Mouse (Mus musculus): Measurements from ENCODE around the gene Ttc23.

Ttc23 gene

DNA sequence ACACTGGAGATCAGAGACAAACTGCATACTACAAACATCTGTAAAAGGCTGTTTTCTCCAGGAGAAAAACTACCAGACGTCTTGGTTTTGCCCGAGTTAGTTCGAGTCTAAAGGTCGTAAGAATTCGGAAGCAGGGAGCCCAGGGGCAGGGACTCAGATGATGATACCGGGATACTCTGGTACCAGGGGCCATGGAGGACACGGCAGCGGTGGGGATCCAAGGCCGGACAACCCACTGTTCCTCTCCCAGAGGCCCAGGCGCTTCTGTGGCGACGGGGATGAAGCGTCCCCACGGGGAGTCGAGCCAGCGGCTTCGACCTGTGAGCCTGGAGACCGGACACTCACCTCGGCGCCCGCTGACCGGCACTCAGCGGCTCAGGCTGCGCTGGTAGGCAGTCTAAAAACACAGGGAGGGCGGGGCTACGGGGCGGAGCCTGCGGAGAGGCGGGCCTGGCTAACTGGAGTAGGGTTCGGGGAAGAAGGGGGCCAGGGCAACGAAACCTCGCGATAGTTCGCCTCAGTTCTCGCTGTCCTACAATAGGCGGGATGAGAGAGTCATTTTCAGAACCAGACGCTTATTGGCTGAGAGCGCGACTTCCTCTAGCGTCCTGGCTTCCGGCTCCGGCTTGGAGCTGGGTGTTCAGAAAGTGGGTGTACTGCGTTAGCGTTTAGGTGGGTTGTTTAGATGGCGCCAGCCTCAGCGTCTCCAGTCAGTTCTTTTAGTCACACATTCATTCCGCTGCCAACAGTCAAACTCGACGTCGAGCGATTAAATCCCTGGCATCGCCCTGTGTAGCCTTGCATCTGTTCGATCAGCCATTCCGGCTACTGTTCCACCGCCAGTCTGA lies 2.2 kb upstream of the Ttc23 start, which contains the start of gene Lrrc28:
Gene Lrrc28 (minus strand): TSS at position 436 of the 848 bp plus-strand sequence.
- ATAC-seq (ENCODE audit: low TSS enrichment), result peak; percentile 96

DNA sequence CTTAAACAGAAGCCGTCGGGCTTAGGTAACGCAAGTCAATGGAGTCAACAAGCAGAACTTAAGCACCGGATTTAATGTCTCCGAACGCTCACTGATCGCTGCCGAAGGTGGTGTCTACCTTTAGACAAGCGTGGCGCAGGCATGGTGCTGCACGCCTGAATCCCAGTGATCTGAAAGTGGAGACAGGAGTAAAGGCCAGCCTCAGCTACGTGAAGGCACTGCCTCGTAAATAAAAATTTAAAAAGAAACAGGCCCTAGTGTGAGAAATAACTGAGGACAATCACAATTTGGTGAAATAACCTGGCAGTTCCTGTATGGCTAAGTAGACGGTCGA lies 1.6 kb upstream of the Ttc23 start:
- ATAC-seq (ENCODE audit: low TSS enrichment), result peak; percentile 12; the same call in 1 of the 2 replicates

DNA sequence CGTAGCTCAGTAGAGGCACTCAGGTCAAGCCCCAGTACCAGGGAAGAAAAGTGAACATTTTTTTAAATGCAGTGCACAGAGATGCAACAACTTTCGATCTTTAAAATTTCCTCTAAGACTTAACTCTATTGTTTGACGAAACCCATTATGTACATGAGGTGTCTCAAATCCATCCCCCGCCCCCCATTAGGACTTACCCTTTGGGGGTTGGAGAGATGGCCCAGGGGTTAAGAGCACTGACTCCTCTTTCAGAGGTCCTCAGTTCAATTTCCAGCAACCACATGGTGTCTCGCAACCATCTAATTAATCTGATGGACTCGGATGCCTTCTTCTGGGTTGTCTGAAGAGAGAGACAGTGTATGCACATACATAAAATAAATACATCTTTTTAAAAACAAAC lies 1.1 kb upstream of the Ttc23 start:
- ATAC-seq (ENCODE audit: low TSS enrichment), result no peak

DNA sequence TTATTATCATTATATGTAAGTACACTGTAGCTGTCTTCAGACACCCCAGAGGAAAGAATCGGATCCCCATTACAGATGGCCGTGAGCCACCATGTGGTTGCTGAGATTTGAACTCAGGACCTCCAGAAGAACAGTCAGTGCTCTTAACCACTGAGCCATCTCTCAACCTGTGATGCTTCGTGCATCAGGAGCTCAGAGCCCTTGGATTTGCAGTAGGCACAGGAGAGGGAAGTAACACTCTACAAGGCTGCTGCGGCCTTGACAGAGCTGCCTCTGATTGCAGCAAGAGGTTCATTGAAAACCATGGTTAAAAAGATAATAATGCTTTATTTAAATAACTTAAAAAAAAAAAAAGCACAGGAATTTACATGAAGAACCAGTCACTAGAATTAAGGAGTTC lies 1.2 kb downstream of the Ttc23 start:
- ATAC-seq (ENCODE audit: low TSS enrichment), result no peak

DNA sequence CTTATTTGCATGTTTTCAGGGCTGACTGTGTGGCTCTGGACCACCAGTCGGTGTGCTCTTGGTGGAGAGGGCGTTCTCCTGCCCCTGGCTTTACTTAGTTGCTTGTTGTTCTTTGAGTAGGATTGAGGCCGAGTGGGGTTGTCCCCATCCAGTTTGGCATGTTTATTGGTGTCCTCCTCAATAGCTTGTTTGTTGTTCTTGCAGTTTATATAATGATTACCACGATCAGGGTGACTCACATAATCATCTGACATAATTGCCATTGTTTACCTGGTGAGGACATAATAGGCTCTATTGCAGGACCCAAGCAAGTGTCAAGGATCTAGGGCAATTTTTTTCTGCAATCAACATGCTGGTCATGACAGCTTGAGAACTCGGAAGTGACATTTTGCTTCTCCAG lies 5.0 kb downstream of the Ttc23 start:
- ATAC-seq (ENCODE audit: low TSS enrichment), result no peak

DNA sequence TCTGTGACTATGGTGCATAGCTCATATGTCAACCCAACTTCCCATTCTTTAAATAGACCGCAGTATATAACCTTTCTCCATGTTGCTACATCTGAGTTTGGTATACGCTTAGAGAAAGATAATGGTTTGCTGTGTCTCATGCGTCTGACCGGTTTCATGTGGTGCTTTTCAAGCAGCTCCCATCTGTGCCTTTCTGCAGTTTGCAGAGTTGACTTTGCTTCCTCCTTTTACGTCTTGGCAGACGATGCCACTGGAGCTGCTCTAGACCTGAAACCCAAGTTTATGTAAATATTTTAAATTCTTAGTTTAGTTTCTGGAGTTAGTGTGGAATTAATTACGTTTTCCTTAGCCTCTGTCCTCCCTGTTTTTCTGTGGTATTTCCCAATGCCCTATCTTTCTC lies 7.5 kb downstream of the Ttc23 start:
- ATAC-seq (ENCODE audit: low TSS enrichment), result peak; percentile 77; the same call in 1 of the 2 replicates

DNA sequence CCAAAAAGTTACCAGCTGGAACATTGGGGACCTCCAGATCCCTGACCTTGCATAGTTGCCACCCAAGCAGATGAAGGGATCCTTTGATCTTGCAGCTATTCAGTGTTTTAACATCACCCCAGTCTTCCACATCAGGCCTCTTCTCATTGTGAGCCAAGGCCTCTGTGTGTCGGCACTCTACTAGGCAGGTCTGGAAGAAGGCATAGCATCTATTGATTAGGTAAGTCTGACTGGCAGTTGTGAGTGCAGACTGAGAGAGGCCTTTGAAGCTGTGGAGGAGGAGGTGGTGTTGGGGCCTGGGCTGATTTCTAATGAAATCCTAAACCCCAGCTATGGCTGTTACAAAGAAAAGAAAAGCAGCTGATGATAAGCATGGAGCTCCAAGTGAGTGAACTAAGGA lies 8.0 kb downstream of the Ttc23 start:
- no peak for ATAC-seq (ENCODE audit: low TSS enrichment)

DNA sequence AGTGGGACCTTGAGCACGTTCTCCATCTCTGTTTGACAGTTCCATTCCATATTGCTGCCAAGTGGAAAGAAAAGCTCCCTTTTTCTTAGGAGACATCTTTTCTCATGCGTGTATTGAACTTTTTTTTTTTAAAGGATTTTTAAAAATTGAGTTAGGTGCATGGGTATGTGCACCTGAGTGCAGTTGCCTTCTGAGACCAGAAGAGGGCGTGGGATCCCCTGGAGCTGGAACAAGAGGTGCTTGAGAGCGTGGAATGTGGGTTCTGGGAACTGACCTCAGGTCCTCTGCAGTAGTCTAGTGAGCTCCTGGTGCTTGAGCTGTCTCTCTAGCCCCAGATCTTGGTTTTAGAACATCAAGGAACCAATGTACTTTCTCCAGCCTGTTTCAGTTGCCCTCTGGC lies 10.9 kb downstream of the Ttc23 start:
- ATAC-seq (ENCODE audit: low TSS enrichment), result no peak

DNA sequence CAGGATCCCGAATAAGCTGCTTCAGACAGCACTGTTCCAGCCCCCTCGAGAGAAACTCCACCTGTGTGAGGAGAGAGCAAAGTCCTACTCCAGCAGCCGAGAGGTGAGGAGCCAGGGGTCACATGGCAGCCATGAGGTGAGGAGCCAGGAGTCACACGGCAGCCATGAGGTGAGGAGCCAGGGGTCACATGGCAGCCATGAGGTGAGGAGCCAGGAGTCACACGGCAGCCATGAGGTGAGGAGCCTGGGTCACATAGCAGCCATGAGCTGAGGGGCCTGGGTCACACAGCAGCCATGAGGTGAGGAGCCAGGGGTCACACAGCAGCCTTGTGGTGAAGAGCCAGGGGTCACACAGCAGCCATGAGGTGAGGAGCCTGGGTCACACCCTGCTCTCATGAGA lies 15.2 kb downstream of the Ttc23 start:
- no peak for ATAC-seq (ENCODE audit: low TSS enrichment)

DNA sequence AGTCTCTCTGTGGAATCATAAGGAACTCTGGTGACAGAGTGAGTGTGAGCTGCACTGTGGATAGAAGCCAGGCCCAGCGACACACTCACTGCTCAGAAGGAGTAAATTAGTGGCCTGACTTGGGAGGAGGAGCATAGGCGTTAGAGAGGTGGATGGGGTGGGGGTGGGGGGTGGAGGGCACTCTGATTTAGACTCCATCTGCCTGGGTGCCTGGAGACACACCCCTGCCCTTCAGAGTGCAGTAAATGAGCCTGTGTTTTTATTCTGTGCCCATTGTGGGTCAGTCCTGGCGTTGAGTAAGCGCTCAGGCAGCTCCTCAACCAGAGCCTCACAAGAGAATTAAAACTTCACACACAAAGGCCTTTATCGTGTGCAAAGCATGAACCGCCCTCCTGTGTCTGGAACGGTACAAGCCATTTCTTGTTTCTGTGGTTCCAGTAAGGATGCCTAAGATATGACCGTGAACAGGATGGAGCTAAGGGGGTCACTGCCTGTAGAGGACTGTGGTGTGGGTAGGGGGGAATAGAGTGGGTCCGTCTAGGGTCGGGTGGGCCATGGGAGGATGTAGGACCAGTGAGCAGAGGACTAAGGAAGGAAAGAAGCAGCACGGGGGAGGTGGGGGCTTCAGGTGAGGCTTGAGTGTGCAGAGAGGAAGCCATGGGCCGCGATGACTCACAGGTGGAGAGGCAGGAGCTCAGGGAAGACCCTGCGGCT lies 16.9 kb downstream of the Ttc23 start:
- ATAC-seq (ENCODE audit: low TSS enrichment), result no peak

DNA sequence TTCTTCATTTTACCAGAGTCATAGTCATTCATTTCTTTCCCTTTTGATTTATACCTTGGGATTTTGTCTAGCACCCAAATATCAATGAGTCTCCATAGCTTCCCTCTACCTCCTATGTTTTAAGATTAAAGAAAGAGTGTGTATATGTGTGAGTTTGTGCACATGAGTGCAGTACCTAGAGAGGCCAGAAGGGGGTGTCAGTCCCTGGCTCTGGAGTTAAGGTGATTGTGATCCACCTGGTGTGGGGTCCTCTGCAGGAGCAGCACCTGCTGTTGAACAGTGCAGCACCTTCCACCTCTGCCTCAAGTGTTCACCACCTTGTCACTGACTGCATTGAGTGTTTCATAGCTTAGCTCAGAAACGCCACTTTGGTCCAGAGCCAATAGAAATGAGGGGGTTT lies 23.8 kb downstream of the Ttc23 start:
- no peak for ATAC-seq (ENCODE audit: low TSS enrichment)

DNA sequence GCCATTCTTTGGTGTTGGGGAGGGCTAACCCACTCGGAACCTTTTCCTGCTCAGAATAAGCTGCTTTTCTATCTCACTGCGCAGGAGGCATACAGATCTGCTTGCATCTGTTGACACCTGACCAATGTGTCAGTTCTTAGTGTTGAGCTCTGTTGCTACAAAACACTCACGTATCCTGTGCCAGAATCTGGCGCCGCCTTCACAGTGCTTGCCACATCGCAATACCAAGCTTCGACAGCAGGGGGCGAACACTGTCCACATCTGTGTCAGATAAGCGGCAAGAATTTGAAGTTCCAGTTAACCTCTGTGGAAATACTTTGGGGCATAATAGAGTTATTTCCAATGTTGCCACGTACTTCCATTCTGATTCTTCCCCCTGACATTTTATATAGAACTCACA lies 25.4 kb downstream of the Ttc23 start:
- peak; percentile 89 for ATAC-seq (ENCODE audit: low TSS enrichment)

DNA sequence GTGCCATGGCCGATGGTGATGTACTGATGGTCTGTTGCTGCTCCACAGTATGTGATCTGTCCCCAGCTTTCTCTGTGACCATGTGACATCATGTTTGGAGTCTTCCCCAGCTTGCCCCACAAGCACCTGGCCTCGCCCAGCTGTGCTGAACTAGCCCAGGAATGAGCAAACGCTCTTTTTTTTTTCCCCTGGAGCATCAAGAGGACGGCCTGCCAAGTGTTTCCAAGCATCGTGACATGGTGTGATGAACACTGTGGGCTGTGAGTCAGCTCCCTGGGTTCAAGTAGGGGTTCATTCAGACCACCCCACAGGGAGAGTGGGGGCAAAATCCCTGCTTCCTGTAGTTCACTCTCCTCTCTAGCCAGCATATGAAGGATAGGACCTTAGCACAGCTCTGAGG lies 26.4 kb downstream of the Ttc23 start:
- ATAC-seq (ENCODE audit: low TSS enrichment), result no peak

DNA sequence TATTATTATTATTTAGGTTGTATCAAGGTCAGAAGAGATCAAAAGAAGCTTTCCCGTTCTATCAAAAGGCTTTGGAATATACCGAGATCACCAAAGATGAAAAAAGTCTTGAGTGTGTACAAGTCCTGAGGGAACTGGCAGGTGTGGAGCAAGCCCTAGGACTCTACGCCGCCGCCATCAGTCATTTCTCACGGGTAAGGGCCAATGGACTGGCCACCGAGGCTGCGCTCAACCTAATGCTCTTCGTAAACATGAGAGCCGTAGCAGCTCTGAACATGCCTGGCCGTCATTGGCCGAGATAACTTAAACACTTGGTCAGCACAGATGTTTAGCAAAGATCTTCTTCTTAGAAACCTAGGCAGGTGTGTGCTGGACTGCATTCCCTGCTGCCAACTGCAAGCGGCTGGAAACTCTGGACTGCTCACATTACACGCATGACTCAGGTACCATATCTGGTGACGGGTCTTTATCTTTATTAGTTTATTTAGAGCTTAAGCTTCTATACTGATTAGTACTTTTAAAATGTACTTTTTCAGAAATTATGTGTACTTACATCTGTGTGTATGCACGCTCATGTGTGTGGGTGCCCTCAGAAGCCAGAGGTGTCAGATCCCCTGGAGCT lies 31.8 kb downstream of the Ttc23 start:
- ATAC-seq (ENCODE audit: low TSS enrichment), result no peak

DNA sequence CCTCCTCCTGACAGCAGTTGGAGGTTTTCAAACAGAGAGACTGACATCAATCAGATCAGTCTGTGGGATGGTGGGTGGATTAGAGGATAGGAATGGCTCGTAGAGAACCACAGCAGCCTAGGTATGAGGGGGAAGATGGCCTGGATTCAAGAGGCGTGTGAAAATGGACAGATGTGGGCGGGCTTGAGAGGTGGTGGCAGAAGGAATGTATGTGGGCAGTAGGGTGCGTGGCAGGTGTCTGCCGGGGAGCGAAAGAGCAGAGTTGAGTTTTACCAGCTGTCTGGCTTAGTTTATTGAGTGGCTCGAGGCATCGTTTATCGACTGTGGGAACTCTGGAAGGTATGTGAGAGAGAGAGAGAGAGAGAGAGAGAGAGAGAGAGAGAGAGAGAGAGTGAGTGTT lies 33.9 kb downstream of the Ttc23 start:
- no peak for ATAC-seq (ENCODE audit: low TSS enrichment)

DNA sequence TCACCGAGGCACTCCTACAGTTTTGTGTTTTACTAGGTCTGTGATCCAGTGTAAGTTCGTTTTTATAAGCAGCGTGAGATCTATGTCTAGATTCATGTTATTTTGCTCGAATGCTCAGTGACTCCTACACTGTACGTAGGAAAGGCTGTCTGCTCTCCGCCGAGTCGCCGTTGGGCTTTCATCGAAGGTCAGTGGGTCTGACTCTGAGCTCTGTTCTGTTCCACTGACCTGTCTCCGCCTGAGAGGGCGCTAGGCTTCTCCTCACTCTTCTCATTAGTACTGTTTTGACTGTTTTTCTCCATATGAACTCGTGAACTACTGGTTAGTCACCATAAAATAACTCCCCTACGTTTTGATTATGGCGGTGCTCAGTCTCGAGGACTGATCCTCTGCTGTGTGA lies 35.8 kb downstream of the Ttc23 start:
- ATAC-seq (ENCODE audit: low TSS enrichment), result no peak

DNA sequence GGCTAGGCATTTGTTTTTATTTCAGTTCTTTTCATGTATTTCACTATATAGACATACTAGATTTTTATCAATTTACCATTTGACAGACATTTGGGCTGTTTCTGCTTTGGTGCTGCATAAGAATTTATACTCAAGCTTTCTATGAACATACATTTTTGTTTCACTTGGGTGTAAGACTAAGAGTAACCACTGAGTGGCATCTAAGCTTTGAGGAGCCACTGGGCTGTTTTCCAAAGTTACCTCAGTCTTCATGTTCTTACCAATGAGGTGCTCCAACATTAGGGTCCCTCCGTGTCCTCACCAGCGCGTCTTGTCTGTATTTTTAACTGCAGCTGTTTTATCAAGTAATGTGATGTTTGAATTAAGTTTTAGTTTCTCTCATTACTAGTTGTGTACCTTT lies 39.3 kb downstream of the Ttc23 start:
- no peak for ATAC-seq (ENCODE audit: low TSS enrichment)

DNA sequence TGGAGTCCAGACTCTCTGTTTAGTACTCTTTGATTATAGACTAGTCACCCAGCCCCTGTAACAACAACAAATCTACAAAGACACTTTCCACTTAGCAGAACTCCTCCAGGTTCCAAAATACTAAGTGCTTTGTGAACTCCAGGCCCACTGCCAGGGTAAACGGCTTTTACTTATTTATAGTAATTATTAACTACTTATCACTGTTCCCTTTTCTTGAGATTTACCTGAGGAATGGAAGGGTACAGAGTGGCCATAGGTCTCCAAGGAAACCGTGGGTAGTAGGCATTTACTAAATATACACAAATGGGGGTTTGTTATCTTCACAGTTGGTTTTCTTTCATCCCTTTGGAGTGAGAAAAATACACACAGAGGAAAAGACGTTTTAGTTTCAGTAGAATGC lies 41.1 kb downstream of the Ttc23 start:
- ATAC-seq (ENCODE audit: low TSS enrichment), result no peak

DNA sequence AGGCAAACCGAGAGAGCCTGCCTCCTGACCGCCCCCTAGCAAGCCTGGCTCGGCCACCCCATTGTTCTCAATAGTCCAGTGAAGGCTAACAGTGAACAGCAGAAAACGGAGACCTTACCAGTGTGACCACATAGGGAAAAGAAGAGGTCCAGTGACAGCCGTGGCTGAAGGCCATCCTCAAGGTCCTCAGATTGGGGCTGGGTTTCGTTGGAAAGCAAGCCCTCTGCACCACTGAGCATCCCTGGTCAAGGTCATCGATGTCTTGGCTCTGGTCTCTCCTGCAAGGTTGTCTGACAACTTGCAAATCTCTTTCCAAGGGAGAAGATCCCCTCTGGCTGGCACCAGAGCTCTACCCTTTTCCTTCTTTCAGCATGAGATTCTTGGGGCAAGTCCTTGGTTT lies 42.6 kb downstream of the Ttc23 start:
- ATAC-seq (ENCODE audit: low TSS enrichment), result no peak

DNA sequence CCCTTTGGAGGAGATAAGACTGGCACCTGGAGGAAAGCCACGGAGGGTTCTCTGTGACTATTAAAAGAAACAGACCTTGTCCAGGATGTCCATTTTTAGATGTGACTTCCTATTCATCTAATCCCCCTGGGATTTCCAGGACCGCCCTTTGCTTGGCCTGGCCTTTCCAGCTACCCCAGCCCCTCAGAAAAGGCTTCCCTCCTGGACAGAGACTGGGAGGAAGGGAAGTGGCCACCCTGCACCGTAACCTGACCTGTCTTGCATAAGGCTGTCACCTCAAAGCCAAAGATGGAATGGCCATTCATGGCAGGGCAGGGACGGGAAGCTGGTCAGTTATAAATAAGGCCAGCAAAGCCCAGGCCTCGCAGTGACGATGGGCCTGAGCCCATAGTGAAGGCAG lies 43.8 kb downstream of the Ttc23 start:
- ATAC-seq (ENCODE audit: low TSS enrichment), result no peak

DNA sequence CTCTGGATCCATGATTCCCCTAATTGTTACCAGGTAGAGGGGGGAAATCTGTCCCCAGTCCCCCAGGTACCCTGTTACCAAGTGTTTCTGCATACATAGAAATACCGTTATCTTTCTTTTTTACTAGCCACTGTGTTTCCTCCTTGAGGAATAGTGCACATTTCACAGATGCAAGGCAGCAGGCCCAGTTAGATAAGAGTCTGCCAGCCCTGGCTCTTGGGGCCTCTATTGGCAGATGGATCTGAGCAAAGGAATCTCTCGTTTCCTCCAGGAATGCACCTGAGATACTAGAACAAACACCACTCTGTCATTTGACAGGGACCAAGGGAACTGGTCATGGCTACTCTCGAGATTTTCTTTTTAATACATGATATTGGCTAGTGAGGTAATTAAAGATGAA lies 44.9 kb downstream of the Ttc23 start:
- no peak for ATAC-seq (ENCODE audit: low TSS enrichment)

DNA sequence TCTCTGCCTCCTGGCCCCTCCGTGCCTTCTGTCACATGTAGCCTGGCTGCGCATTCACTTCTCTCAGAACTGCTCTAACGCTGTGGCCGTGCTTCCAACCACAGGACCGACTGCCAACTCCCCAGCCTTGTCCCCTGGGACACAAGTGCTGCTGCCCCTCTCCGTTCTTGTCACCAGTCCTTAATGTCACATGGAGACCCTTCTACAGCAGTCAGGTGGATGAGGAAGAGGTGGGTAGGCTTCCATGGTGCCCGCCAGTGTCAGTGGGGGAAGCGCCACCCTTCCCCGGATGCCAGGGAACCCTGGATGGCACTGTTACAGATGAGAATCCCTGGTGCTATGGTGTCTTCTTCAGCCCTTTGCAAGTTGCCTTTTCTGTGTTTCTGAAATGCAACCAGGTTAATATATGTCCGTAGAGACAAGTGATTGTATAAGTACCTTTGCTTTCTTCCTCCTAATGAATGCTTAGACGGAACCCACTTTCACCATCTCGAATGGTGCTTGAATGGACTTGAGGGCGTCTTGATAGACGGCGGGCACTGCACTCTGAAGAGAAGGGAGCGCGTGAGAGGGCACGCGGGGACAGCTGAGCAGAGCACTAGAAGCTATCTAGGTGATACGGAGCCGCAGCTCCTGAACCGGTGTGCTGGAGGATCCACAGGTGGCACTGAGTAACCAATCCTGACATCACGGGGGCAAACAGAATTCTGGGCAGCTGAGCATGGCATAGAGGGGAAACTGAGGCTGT lies 45.8 kb downstream of the Ttc23 start:
- ATAC-seq (ENCODE audit: low TSS enrichment), result no peak
